Mouse (Mus musculus) kidney, adult 2 months (tissue): ENCODE data around the gene Cdkn1a.

Source experiments
- CTCF ChIP-seq: fragments of 200-500 bp; conservative IDR thresholded peaks from 2 replicates; pipeline ENCODE4 v1.5.1; 2011; ENCODE audit warnings: low read depth, mild to moderate bottlenecking, control low read depth, low read length, moderate library complexity, mixed read lengths; ENCODE audit not compliant: insufficient read depth, insufficient read length
- POLR2A ChIP-seq: fragments of 200-500 bp; IDR thresholded peaks from one replicate; pipeline ENCODE4 v1.6.1; 2011; ENCODE audit warnings: low read depth, low read length, control low read depth

DNA sequence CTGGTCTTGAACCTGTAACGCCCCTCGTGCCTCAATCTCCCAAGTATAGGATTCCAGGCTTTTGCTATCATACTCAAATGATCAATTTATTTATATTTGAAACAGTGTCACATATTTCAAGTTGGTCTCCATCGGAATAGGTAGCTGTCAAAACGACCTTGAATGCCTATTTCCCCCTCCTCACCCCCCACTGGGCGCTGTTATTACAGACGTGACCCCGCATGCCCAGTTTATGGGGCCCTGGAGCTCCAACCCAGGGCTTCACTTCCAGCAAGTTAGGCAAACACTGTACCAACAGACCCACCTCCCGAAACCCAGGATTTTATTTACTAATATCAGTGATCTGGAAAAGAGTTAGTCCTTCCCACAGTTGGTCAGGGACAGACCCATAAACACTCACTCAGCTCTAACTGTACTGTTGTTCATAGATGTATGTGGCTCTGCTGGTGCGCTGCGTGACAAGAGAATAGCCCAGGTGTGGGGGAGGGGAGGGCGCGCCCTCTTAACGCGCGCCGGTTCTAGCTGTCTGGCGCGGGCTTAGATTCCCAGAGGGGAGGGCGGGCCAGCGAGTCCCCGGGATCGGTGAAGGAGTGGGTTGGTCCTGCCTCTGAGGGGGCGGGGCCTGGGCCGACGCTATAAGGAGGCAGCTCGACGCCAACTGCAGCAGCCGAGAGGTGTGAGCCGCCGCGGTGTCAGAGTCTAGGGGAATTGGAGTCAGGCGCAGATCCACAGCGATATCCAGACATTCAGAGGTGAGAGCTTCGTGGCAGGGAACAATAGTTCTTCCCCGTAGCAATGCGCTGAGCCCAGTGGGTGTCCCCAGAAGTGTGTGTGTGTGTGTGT lies 2.6 kb downstream of the Cdkn1a start:
- no peak for TF ChIP-seq CTCF
- TF ChIP-seq POLR2A: peak; percentile 83
